Mouse (Mus musculus) forelimb bud, embryonic 11.5 days (tissue): ENCODE results near the gene Olfr224.
"Not testable (repeated sequence)": the region's sequence is repeated elsewhere in the genome, so short reads cannot be mapped to it uniquely, and the experiment has no call there.

Experiments used
- DNase-seq: peaks from one replicate; pipeline ENCODE4 v3.0.0-alpha.2; 2012; ENCODE audit warnings: low read depth, low spot score

Olfr224 gene

DNA sequence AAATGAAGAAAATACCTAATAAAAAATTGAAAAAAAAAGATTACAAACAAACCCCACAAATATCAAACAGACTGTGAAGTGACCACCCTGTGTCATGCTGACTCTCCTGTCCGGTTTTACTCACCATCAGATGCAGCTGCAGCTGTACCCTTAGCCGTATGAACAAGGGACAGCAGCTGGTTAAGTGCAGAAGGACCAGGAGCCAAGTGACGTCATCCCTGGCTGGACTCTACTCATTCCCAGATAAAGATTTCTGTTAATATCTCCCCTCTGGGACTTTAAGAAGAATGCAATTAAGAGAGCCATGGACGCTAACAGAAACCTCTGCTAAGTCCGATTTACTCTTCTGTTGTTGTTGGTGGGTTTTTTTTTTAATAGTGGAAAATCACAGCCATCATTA is at the start of gene Olfr224:
Gene Olfr224 (minus strand): TSS at position 149 of the 400 bp plus-strand sequence.
- DNase-seq, result no peak

- DNase-seq, result no peak
Observed at GRCm38 (mm10) chr11:58618793-58619192, 48.4 kb upstream of the Olfr224 start.

GRCm38 (mm10) chr11:58618369-58618768 is 48.0 kb upstream of the Olfr224 start:
- DNase-seq, result no peak

DNA sequence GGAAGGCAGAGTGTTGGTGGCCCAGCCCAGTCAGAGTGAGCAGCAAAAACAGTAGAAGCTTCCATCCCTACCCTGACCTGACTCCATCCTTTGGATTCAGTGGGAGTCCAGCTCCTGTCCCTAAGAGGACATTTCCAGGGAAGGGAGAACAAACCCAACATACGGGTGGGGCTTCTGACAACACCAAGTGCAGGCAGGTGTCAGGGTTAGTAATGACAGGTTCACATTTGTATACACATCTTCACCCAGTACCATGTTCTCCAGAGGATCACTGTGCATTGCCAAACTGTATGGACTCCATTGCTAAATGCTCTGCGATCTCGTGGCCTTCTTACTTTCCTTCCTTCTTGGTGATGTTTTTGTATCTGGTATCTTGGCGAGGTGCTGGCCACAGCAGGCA is 45.6 kb upstream of the Olfr224 start, which contains the start of gene 2210407C18Rik:
Gene 2210407C18Rik (minus strand): TSS at position 101 of the 400 bp plus-strand sequence.
- DNase-seq, result no peak

GRCm38 (mm10) chr11:58614526-58614925 is 44.2 kb upstream of the Olfr224 start:
- DNase-seq, result no peak

DNA sequence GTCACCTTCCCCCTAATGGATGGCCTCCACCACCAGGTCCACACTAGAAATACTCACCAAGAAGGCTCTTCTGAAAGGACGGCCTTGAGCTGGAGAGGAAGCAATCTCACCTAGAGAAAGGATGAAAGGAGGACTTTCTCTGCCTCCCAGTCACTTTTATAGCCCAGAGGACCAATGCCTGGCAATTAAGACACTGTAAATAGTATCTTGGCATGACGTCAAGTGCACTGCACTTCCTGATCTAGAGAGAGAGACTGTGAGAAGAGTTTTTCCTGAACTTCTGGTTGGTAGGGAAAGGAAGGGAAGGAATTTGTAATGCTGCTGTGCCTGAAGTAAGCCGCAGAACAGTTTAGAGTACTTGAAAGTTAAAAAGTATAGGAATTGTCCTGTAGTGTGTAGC is 43.0 kb upstream of the Olfr224 start:
- DNase-seq, result no peak

GRCm38 (mm10) chr11:58607030-58607429 is 36.7 kb upstream of the Olfr224 start:
- no peak for DNase-seq

GRCm38 (mm10) chr11:58606177-58606919 is 36.0 kb upstream of the Olfr224 start:
- no peak for DNase-seq

DNA sequence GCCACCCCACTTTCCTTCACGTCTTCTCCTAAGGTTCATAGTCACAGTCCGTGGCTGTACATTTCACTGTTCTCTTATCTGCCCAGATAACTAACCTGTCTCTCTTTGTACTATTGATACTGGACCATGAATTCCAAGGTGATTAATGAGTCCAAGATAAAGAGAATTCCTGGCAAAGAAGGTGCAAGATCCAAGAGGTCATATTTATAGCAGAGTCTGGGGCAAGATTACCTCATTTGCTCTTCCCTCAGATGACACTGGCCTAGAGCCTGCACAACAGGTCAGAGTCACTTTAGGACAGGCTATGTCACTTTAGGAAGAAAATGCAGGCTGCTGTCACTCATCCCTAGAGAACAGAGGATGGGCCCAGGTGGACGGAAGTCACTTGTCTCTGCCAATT is 34.9 kb upstream of the Olfr224 start:
- DNase-seq, result no peak

GRCm38 (mm10) chr11:58604688-58605087 is 34.3 kb upstream of the Olfr224 start:
- DNase-seq, result no peak

- DNase-seq, result no peak
Observed at GRCm38 (mm10) chr11:58602800-58603560, 32.6 kb upstream of the Olfr224 start.

DNA sequence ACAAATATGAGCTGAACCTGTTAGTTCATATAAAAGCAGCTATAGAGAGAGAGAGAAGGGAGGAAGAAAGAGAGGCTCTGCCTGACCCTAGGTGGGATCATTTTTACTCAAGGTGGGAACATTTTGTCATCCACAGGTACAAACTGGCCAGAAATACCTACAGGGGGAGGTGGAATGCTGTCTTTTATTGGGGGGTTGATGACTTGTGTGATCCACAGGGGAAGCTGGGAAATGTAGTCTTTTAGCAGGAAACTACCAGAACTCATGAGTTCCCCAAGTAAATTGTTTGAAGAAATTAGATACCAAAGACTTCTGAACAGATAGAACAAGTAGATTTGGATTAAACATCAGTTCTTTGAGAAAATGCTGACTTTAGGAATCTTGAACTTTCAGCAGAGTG is 31.7 kb upstream of the Olfr224 start:
- DNase-seq, result no peak

DNA sequence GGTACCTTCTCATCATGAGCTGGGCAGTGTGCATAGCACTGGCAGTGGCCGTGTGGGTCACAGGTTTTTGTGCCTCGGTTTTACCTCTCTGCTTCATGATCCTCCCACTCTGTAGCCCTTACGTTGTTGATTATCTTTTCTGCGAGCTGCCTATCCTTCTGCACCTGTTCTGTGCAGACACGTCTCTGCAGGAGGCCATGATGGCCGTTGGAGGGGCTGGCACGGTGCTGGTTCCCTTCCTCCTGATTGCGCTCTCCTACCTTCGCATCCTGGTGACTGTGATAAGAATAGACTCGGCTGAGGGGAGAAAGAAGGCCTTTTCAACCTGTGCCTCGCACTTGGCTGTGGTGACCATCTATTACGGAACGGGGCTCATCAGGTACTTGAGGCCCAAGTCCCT is 27.5 kb upstream of the Olfr224 start:
- DNase-seq, result no peak

DNA sequence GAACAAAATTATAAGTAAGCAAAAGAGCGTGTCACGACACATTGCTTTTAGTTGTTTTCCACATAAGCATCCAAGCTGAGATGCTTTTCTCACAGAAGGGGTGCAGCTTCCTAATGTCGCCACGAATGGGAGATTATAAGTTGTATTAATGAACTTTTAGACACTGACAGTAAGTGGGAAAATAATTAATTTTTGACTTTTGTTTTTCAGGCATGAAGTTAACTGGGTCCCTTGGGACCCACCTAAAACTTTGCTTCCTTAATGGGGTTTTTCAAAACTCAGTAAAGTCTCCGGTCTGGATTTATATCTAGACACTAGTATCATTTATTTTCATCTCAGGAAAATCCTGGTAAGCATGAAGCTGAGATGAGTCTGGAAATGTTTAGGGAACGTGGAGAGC is 24.5 kb upstream of the Olfr224 start, which contains the start of gene Olfr324:
Gene Olfr324 (plus strand): TSS at position 301 of the 400 bp plus-strand sequence.
- no peak for DNase-seq

DNA sequence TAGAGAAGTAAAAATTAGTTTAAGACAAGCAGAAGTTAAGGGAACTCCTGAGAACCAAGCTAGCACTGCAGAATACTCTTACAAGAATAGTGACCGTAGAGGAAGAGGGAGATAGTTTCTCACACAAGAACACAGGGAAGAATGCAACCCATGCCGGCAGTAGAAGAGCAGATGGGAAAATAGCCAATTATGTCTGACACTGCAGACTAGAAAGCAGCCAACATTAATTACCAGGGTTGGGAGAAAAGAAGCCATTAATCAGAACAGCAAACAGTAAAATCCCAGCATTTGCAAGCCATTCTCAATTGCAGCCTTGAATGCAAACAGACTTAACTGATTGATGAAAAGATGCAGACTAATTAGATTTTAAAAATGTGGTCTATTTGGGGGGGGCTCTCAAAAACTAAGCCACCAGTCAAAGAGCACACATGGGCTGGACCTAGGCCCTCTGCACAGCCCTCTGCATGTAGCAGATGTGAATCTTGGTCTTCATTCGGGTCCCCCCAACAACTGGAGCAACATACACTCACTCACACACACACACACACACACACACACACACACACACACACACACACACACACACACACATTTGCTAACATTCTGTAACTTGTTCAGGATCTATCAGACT is 18.4 kb upstream of the Olfr224 start:
- no peak for DNase-seq

GRCm38 (mm10) chr11:58587898-58588348 is 17.6 kb upstream of the Olfr224 start:
- peak; percentile 69 for DNase-seq

GRCm38 (mm10) chr11:58578636-58579035 is 8.3 kb upstream of the Olfr224 start:
- no peak for DNase-seq

- no peak for DNase-seq
Observed at GRCm38 (mm10) chr11:58577430-58577829, 7.1 kb upstream of the Olfr224 start, which contains the start of gene Olfr325. Gene Olfr325, plus strand, starts transcription at chr11:58577730.

GRCm38 (mm10) chr11:58555536-58555935 is 14.8 kb downstream of the Olfr224 start, which contains the start of gene Olfr328:
Gene Olfr328, minus strand, starts transcription at chr11:58555636.
- DNase-seq, result no peak

- DNase-seq, result no peak
Observed at GRCm38 (mm10) chr11:58546322-58546721, 24.0 kb downstream of the Olfr224 start, which contains the start of gene Olfr329-ps. Gene Olfr329-ps, minus strand, starts transcription at chr11:58546422.

GRCm38 (mm10) chr11:58534736-58535135 is 35.6 kb downstream of the Olfr224 start, which contains the start of gene Olfr330:
Gene Olfr330, minus strand, starts transcription at chr11:58534836.
- DNase-seq, result not testable (repeated sequence)

GRCm38 (mm10) chr11:58519756-58520155 is 50.6 kb downstream of the Olfr224 start:
- DNase-seq, result not testable (repeated sequence)
